Mouse (Mus musculus) adrenal gland, postnatal 14 days (tissue): ENCODE results near the gene Gabbr2. TPM values are rescaled to one million over a fixed set of nuclear protein-coding genes. Genes with fewer than 3 reads are reported as not detected.

ENCODE experiments used
- DNase-seq: peaks from one replicate; pipeline ENCODE4 v3.0.0; 2021; ENCODE audit warnings: mixed read lengths
- long read RNA-seq, 2 experiments: library from polyadenylated mRNA; stranded (forward); transcript quantifications; one replicate each; pipeline ENCODE4 v2.0.0; 2021
- total RNA-seq: library from RNA; stranded (reverse); gene quantifications from 2 replicates; pipeline ENCODE4 v1.2.3, GENCODE M21; 2021

The Gabbr2 gene
- total RNA-seq = 0.71 and 0.74 TPM in 2 replicates
- long read RNA-seq, experiment 1 = 0 reads
- long read RNA-seq, experiment 2, partial matches to known transcripts = 0 of 1 reads
- long read RNA-seq, experiment 2, other reads (novel, unspliced or antisense) = 1 of 1 reads

- peak; percentile 22 for DNase-seq
Measured at GRCm38 (mm10) chr4:46991016-46991958, at the start of gene Gabbr2. Gene Gabbr2, minus strand, starts transcription at chr4:46991873.

- DNase-seq = no peak
Measured at GRCm38 (mm10) chr4:47039586-47039985, 47.9 kb upstream of the Gabbr2 start.

GRCm38 (mm10) chr4:47037321-47037657 lies 45.6 kb upstream of the Gabbr2 start:
- peak; percentile 84 for DNase-seq

- no peak for DNase-seq
Measured at GRCm38 (mm10) chr4:47036486-47037320, 45.0 kb upstream of the Gabbr2 start.

- DNase-seq = no peak
Measured at GRCm38 (mm10) chr4:47035536-47035935, 43.9 kb upstream of the Gabbr2 start.

- DNase-seq = no peak
Measured at GRCm38 (mm10) chr4:47032171-47032570, 40.5 kb upstream of the Gabbr2 start.

- no peak for DNase-seq
Measured at GRCm38 (mm10) chr4:47028791-47029190, 37.1 kb upstream of the Gabbr2 start.

GRCm38 (mm10) chr4:47023949-47024348 lies 32.3 kb upstream of the Gabbr2 start:
- DNase-seq = no peak

GRCm38 (mm10) chr4:47022804-47023603 lies 31.3 kb upstream of the Gabbr2 start:
- no peak for DNase-seq

GRCm38 (mm10) chr4:47020563-47020962 lies 28.9 kb upstream of the Gabbr2 start:
- DNase-seq = peak; percentile 75

- DNase-seq = no peak
Measured at GRCm38 (mm10) chr4:47015156-47015555, 23.5 kb upstream of the Gabbr2 start.

- peak; percentile 49 for DNase-seq
Measured at GRCm38 (mm10) chr4:47012476-47012875, 20.8 kb upstream of the Gabbr2 start.

GRCm38 (mm10) chr4:47010400-47011231 lies 18.9 kb upstream of the Gabbr2 start:
- DNase-seq = peak; percentile 44

- no peak for DNase-seq
Measured at GRCm38 (mm10) chr4:47000626-47001395, 9.1 kb upstream of the Gabbr2 start.

GRCm38 (mm10) chr4:46997969-46998368 lies 6.3 kb upstream of the Gabbr2 start:
- no peak for DNase-seq

GRCm38 (mm10) chr4:46992827-46993473 lies 1.3 kb upstream of the Gabbr2 start:
- DNase-seq = peak; percentile 80

GRCm38 (mm10) chr4:46991959-46992316 lies 265 bp upstream of the Gabbr2 start:
- DNase-seq = no peak

GRCm38 (mm10) chr4:46990281-46991015 lies 1.2 kb downstream of the Gabbr2 start:
- DNase-seq = peak; percentile 52

GRCm38 (mm10) chr4:46989842-46990241 lies 1.8 kb downstream of the Gabbr2 start:
- no peak for DNase-seq
